Mouse (Mus musculus) heart, postnatal 0 days (tissue): ENCODE data around the gene Olfr605. TPM values are rescaled to one million over a fixed set of nuclear protein-coding genes. Genes with fewer than 3 reads are reported as not detected.
"Not testable (repeated sequence)": the region's sequence is repeated elsewhere in the genome, so short reads cannot be mapped to it uniquely, and the experiment has no call there.

Experiments
- ATAC-seq: fragments of 200-750 bp; cut with Nextera tagmentation; 2 replicates; pipeline ENCODE4 v1.8.0; 2017; ENCODE audit warnings: low read depth, moderate number of reproducible peaks, moderate library complexity; ENCODE audit not compliant: insufficient read depth
- DNase-seq: peaks from one replicate; pipeline ENCODE4 v3.0.0-alpha.2; 2016; ENCODE audit warnings: low spot score
- H3K27ac ChIP-seq: fragments of 300-500 bp; sonication (generic); 2 replicates; pipeline ENCODE4 v1.5.1; 2014; ENCODE audit warnings: low read depth, mild to moderate bottlenecking
- H3K27me3 ChIP-seq: fragments of 300-500 bp; sonication (generic); 2 replicates; pipeline ENCODE4 v1.6.1; 2014; ENCODE audit warnings: low read length, mixed read lengths; ENCODE audit not compliant: control insufficient read depth, insufficient read depth
- H3K36me3 ChIP-seq: fragments of 300-500 bp; sonication (generic); replicated peaks from 2 replicates; pipeline ENCODE4 v1.6.1; 2014; ENCODE audit warnings: low read length, mixed read lengths; ENCODE audit not compliant: control insufficient read depth, insufficient read depth
- H3K4me1 ChIP-seq: fragments of 300-500 bp; sonication (generic); 2 replicates; pipeline ENCODE4 v1.6.1; 2014; ENCODE audit warnings: antibody characterized with exemption; ENCODE audit not compliant: control insufficient read depth, insufficient read depth
- H3K4me2 ChIP-seq: fragments of 300-500 bp; sonication (generic); 2 replicates; pipeline ENCODE4 v1.6.1; 2014; ENCODE audit warnings: low read depth, mild to moderate bottlenecking, low read length, moderate library complexity
- H3K4me3 ChIP-seq: fragments of 300-500 bp; sonication (generic); 2 replicates; pipeline ENCODE4 v1.5.1; 2014; ENCODE audit warnings: low read depth, low read length
- H3K9ac ChIP-seq: fragments of 300-500 bp; sonication (generic); replicated peaks from 2 replicates; pipeline ENCODE4 v1.6.1; 2014; ENCODE audit warnings: low read depth, low read length, mixed read lengths
- H3K9me3 ChIP-seq: fragments of 300-500 bp; sonication (generic); replicated peaks from 2 replicates; pipeline ENCODE4 v1.6.1; 2016; ENCODE audit warnings: low read length; ENCODE audit not compliant: control insufficient read depth
- CTCF ChIP-seq: IDR thresholded peaks from 2 replicates; pipeline ENCODE4 v1.5.1; 2016; ENCODE audit warnings: antibody characterized with exemption, control low read depth, low read depth
- EP300 ChIP-seq: IDR thresholded peaks from 2 replicates; pipeline ENCODE4 v1.6.1; 2016; ENCODE audit warnings: antibody characterized with exemption, low read depth
- WGBS: fragments of 180-500 bp; shearing (Covaris S2); extraction: QIAGEN DNeasy Blood & Tissue Kit; methylation state at CpG from one replicate; pipeline ENCODE4 v1.1.7; 2014; 5-methylcytosine and 5-hydroxymethylcytosine counted together
- polyA plus RNA-seq: library from polyadenylated mRNA; unstranded; fragments of >200 nt; fragmentation: Nextera tagmentation; extraction: Ambion mirVana; gene quantifications from 2 replicates; pipeline ENCODE4 v1.2.1, GENCODE M21; 2015
- total RNA-seq: library from RNA; depleted of rRNA; stranded (reverse); fragments of >200 nt; gene quantifications from 2 replicates; pipeline ENCODE4 v1.2.3, GENCODE M21; 2014; ENCODE audit warnings: low replicate concordance; rRNA removed

The Olfr605 gene
- total RNA-seq (not detected in 2 replicates), polyA plus RNA-seq (not detected in 2 replicates)

DNA sequence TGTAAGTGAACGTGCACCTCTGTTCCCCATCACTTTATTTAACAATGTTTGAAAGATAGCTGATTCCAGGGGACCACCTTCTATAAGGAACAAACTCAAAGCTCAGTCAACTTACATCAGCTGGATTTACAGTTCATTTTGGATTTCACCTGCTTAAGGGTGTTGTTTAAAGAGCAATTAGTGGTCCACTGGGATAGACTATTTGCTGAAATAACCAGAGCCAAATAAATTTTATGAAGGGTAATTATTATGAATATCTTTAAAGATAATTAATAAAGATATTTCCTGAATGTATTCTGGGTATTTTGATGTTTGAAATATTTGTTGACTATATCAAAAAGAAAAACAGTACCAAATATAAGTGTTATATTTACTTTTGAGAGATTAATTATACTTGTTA, at the start of gene Olfr605:
Gene Olfr605 (minus strand): TSS at position 101 of the 400 bp plus-strand sequence.
- Histone ChIP-seq H3K9me3 (no peaks in the 10 kb centered on the region), H3K27me3 (no peaks in the 10 kb centered on the region), H3K9ac (no peak within 1 kb of the TSS), H3K4me2 (no peak within 1 kb of the TSS), H3K4me3 (no peak within 1 kb of the TSS), H3K4me1 (no peaks in the 10 kb centered on the region), H3K27ac (no peak within 1 kb of the TSS), H3K36me3 (no peaks in the 10 kb centered on the region)
- DNase-seq (no peak), ATAC-seq (no peak)
- WGBS, result 77% methylated on average over 1 of the region's 1 CpGs
- TF ChIP-seq EP300 (no peak), CTCF (no peak)

DNA sequence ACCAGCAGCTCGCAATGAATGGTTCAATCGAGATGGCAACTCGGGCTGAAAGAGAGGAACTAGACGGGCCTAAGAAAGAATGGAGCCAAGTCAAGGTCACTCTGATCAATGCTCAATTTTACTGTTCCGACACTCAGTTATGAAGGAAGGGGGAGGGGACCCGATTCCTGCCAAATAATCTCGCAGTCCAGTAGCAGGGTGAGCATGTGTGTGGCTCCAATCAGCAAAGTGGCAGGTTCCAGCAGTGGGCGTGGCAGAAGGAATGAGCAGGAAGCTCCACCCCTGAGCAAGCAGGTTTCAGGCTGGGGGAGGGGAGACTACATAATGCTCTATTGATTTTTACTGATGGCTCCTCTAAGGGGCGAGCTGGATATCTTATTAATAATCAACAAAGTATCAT, 31.9 kb upstream of the Olfr605 start:
- 86% methylated on average over 9 of the region's 9 CpGs for WGBS

DNA sequence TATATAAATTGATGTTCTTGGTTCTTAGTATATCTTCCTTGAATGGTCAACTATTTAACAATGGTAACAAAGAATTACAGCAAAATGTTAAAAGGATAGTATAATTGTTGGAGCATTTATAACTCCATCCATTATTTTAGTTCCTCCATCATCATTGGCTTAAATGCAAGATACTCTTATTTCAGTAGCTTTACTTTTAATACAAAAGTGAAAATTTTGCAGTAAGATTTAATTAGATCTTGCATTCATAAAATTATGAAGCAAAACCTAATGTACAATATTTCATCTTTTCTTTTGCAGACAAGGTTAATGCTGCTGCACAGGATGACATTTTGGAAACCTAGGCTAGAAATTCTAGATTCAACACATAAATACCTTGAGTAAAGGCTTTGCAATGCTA, 24.3 kb upstream of the Olfr605 start, which contains the start of gene Olfr608:
Gene Olfr608 (plus strand): TSS at position 301 of the 400 bp plus-strand sequence.
- H3K27ac ChIP-seq, result no peak within 1 kb of the TSS
- H3K4me1 ChIP-seq, result no peaks in the 10 kb centered on the region
- TF ChIP-seq CTCF, result no peak
- H3K9ac ChIP-seq, result no peak within 1 kb of the TSS
- ATAC-seq, result no peak
- H3K27me3 ChIP-seq, result no peaks in the 10 kb centered on the region
- no peak within 1 kb of the TSS for H3K4me3 ChIP-seq
- no peaks in the 10 kb centered on the region for H3K9me3 ChIP-seq
- no peak within 1 kb of the TSS for H3K4me2 ChIP-seq
- DNase-seq, result no peak
- H3K36me3 ChIP-seq, result no peaks in the 10 kb centered on the region

More for the DNA sequence above, 31.9 kb upstream of the Olfr605 start:
- H3K4me1 ChIP-seq, DNase-seq, H3K9me3 ChIP-seq, H3K27me3 ChIP-seq, ATAC-seq, H3K27ac ChIP-seq, H3K36me3 ChIP-seq, H3K9ac ChIP-seq, H3K4me2 ChIP-seq, H3K4me3 ChIP-seq: not testable (repeated sequence)

DNA sequence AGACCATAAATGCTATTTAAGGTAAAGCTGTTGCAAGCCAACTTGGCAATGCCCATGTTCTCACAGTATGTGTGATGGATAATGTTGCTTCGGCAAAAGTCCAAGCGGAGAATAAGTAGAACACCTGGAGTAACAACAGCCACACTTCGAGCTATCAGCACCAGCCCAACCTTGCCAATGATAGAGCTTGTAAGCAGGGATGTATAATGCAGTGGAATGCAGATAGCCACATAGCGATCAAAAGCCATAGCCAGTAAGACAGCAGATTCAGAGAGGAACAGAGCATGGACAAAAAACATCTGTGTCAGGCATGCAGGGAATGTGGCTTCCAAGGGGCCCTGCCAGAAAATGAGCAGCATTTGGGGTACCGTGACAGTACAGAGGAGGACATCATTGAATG, 15.4 kb upstream of the Olfr605 start:
- no peaks in the 10 kb centered on the region for H3K9me3 ChIP-seq
- TF ChIP-seq CTCF (no peak), EP300 (peak; percentile 85; the same call in 1 of the 2 replicates)
- H3K4me1 ChIP-seq, result no peaks in the 10 kb centered on the region
- ATAC-seq (peak; percentile 93), DNase-seq (peak; percentile 74)
- WGBS, result 42% methylated on average over 5 of the region's 5 CpGs
- H3K9ac ChIP-seq, result no peak overlapping the region
- H3K4me2 ChIP-seq, result peak overlapping the region; percentile 52
- H3K27ac ChIP-seq, result peak overlapping the region; percentile 77
- peak overlapping the region; percentile 34 for H3K4me3 ChIP-seq
- H3K36me3 ChIP-seq, result no peaks in the 10 kb centered on the region
- H3K27me3 ChIP-seq, result no peaks in the 10 kb centered on the region

DNA sequence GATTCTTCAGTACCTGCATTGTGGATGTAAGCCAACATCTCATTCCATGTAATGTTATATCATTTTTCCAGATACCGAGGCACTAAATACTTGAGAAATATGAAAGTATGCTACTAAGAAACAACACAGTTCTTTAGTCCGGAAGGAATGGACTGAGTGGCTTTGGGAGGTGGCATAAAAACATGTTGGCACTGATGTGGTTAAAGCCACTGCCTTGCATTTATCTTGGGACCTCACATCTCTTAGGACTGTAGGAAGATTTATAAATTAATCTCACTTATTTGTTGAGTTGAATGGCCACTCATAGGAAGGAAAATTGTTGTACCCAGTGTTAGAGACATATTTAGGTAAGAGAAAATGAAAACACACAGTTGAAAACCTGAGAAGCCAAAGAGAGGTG, 3.5 kb upstream of the Olfr605 start, which contains the start of gene Olfr606:
Gene Olfr606 (plus strand): TSS at position 301 of the 400 bp plus-strand sequence.
- ATAC-seq (no peak), DNase-seq (no peak)
- no peak within 1 kb of the TSS for H3K27ac ChIP-seq
- H3K9me3 ChIP-seq, result no peaks in the 10 kb centered on the region
- no peaks in the 10 kb centered on the region for H3K4me1 ChIP-seq
- no peaks in the 10 kb centered on the region for H3K36me3 ChIP-seq
- no peak within 1 kb of the TSS for H3K4me3 ChIP-seq
- no peak within 1 kb of the TSS for H3K4me2 ChIP-seq
- H3K27me3 ChIP-seq, result no peaks in the 10 kb centered on the region
- 81% methylated on average over 2 of the region's 2 CpGs for WGBS
- no peak within 1 kb of the TSS for H3K9ac ChIP-seq
- TF ChIP-seq CTCF (no peak), EP300 (no peak)

DNA sequence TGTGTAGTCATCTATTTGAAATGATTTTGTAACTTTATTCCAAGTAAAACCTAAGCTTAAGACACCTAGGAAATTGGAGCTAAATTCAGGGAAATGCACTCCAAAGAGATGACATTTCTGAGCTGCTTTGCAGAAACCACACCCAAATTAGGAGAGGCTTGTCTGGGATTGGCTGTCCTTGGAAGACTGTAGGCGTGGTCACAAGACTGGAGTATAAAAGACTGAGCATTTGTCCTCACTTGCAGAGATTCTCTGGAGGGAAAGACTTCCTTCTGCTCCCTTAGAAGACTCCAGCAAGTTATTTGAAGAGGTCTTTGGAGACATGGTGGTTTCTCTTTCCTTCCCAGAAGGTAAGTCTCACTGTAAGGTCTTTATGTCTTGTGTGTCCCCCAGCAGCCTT, 30.5 kb downstream of the Olfr605 start, which contains the start of gene Usp17lc:
Gene Usp17lc (plus strand): TSS at position 301 of the 400 bp plus-strand sequence.
- H3K27ac ChIP-seq, H3K4me1 ChIP-seq, H3K4me3 ChIP-seq, H3K9ac ChIP-seq, DNase-seq, H3K27me3 ChIP-seq, H3K4me2 ChIP-seq, ATAC-seq, H3K36me3 ChIP-seq, H3K9me3 ChIP-seq: not testable (repeated sequence)
- 42% methylated on average over 1 of the region's 1 CpGs for WGBS

DNA sequence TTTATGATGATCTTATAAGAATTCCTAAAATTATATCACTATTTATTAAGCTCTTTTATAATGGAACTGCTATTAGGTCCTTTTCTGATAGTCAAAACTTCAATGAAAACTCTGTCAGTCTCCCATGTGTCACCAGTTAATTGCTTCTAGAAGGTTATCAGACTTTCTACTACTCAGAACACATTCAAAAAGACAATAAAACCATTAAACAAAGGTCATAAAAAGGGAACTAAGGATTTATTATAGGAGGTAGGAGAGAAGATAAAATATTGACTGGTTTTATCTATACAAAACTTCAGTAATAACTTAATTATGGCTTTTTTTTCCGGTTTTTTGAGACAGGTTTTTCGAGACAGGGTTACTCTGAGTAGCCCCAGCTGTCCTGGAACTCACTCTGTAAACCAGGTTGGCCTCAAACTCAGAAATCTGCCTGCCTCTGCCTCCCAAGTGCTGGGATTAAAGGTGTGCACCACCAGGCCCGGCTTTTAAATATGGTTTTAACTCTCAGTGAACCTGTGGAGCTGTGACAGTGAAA, 38.7 kb downstream of the Olfr605 start:
- H3K4me2 ChIP-seq, ATAC-seq, H3K9ac ChIP-seq, H3K27ac ChIP-seq, H3K4me3 ChIP-seq, H3K27me3 ChIP-seq, H3K4me1 ChIP-seq, DNase-seq, H3K36me3 ChIP-seq, H3K9me3 ChIP-seq: not testable (repeated sequence)
- 65% methylated on average over 3 of the region's 3 CpGs for WGBS
